Mouse (Mus musculus): ENCODE measurements at regions not wholly inside any gene's neighbourhood (a gene's known extent, or its start where the extent isn't known, plus 50 kb on each side); places are given as distances from the start of the nearest gene placed in this dataset.
A peak's percentile ranks its signal among the peaks of the same experiment; 100 is the strongest.

GRCm38 (mm10) chr2:147899236-147899635 is 147.5 kb downstream of the Foxa2 start:
- Histone ChIP-seq H3K4me2 (ENCODE audit: low read depth, low read length) (no peak overlapping the region), H3K27ac (replicated peaks; ENCODE audit: low read depth, low read length) (no peak overlapping the region), H3K9me3 (ENCODE audit: control insufficient read depth, low read length) (no peaks in the 10 kb centered on the region), H3K4me1 (ENCODE audit: control insufficient read depth, insufficient read depth, low read length) (no peaks in the 10 kb centered on the region), H3K36me3 (ENCODE audit: control insufficient read depth, insufficient read depth, low read length) (no peaks in the 10 kb centered on the region), H3K4me3 (ENCODE audit: low read depth, low read length) (no peak overlapping the region), H3K9ac (ENCODE audit: low read depth, low read length) (no peak overlapping the region), H3K27me3 (replicated peaks; ENCODE audit: control insufficient read depth, insufficient read depth, low read length) (no peaks in the 10 kb centered on the region)
- 68% methylated on average over 1 of the region's 1 CpGs for WGBS
- DNase-seq (ENCODE audit: low spot score) (no peak), ATAC-seq (ENCODE audit: low read depth) (no peak)

- Histone ChIP-seq H3K27ac (replicated peaks; ENCODE audit: low read depth, low read length) (no peak overlapping the region), H3K27me3 (replicated peaks; ENCODE audit: control insufficient read depth, insufficient read depth, low read length) (no peaks in the 10 kb centered on the region), H3K4me3 (ENCODE audit: low read depth, low read length) (no peak overlapping the region), H3K36me3 (ENCODE audit: control insufficient read depth, insufficient read depth, low read length) (no peaks in the 10 kb centered on the region), H3K9ac (ENCODE audit: low read depth, low read length) (no peak overlapping the region), H3K9me3 (ENCODE audit: control insufficient read depth, low read length) (no peaks in the 10 kb centered on the region), H3K4me1 (ENCODE audit: control insufficient read depth, insufficient read depth, low read length) (no peaks in the 10 kb centered on the region), H3K4me2 (ENCODE audit: low read depth, low read length) (no peak overlapping the region)
- ATAC-seq (ENCODE audit: low read depth): no peak
- peak; percentile 53 for DNase-seq (ENCODE audit: low spot score)
- 0% methylated on average over 1 of the region's 1 CpGs for WGBS
These were observed 151.1 kb downstream of the Foxa2 start for GRCm38 (mm10) chr2:147895691-147896090.

GRCm38 (mm10) chr2:147894213-147894612 is 152.6 kb downstream of the Foxa2 start:
- no peaks in the 10 kb centered on the region for H3K27me3 ChIP-seq (replicated peaks; ENCODE audit: control insufficient read depth, insufficient read depth, low read length)
- no peaks in the 10 kb centered on the region for H3K36me3 ChIP-seq (ENCODE audit: control insufficient read depth, insufficient read depth, low read length)
- 50% methylated on average over 1 of the region's 1 CpGs for WGBS
- no peak for ATAC-seq (ENCODE audit: low read depth)
- no peaks in the 10 kb centered on the region for H3K4me1 ChIP-seq (ENCODE audit: control insufficient read depth, insufficient read depth, low read length)
- DNase-seq (ENCODE audit: low spot score): no peak
- no peaks in the 10 kb centered on the region for H3K9me3 ChIP-seq (ENCODE audit: control insufficient read depth, low read length)
- no peak overlapping the region for H3K27ac ChIP-seq (replicated peaks; ENCODE audit: low read depth, low read length)
- no peak overlapping the region for H3K4me2 ChIP-seq (ENCODE audit: low read depth, low read length)
- H3K4me3 ChIP-seq (ENCODE audit: low read depth, low read length): no peak overlapping the region
- H3K9ac ChIP-seq (ENCODE audit: low read depth, low read length): no peak overlapping the region

DNA sequence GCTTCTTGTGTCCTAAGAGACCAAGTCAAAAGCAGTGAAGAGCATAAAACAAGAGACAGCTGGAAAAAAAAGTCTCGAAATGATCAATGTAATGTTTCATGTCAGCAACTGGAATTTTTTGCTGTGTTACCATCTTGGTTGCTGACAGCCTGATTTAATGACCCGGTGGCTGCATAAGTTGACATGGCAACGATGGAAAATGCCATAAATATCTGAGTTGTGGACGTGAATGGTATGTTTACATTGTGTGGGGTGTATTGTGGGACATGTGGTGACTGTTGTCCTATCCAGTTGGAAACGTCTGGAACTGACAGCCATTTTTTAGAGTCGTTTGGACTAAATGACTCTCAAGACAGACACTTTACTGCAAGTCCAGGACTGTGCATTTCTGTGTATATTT is 160.6 kb downstream of the Foxa2 start:
- H3K36me3 ChIP-seq (ENCODE audit: control insufficient read depth, insufficient read depth, low read length): no peaks in the 10 kb centered on the region
- no peaks in the 10 kb centered on the region for H3K4me1 ChIP-seq (ENCODE audit: control insufficient read depth, insufficient read depth, low read length)
- no peak for ATAC-seq (ENCODE audit: low read depth)
- no peaks in the 10 kb centered on the region for H3K9me3 ChIP-seq (ENCODE audit: control insufficient read depth, low read length)
- H3K4me2 ChIP-seq (ENCODE audit: low read depth, low read length): no peak overlapping the region
- no peaks in the 10 kb centered on the region for H3K27me3 ChIP-seq (replicated peaks; ENCODE audit: control insufficient read depth, insufficient read depth, low read length)
- H3K9ac ChIP-seq (ENCODE audit: low read depth, low read length): no peak overlapping the region
- H3K27ac ChIP-seq (replicated peaks; ENCODE audit: low read depth, low read length): no peak overlapping the region
- no peak overlapping the region for H3K4me3 ChIP-seq (ENCODE audit: low read depth, low read length)
- WGBS: 39% methylated on average over 6 of the region's 6 CpGs
- no peak for DNase-seq (ENCODE audit: low spot score)

- no peak overlapping the region for H3K4me3 ChIP-seq (ENCODE audit: low read depth, low read length)
- peak overlapping the region; percentile 55 for H3K4me2 ChIP-seq (ENCODE audit: low read depth, low read length)
- H3K4me1 ChIP-seq (ENCODE audit: control insufficient read depth, insufficient read depth, low read length): peaks cover 12% of the 10 kb centered on the region
- WGBS: 24% methylated on average over 13 of the region's 13 CpGs
- H3K9me3 ChIP-seq (ENCODE audit: control insufficient read depth, low read length): no peaks in the 10 kb centered on the region
- DNase-seq (ENCODE audit: low spot score) (no peak), ATAC-seq (ENCODE audit: low read depth) (no peak)
- H3K27me3 ChIP-seq (replicated peaks; ENCODE audit: control insufficient read depth, insufficient read depth, low read length): peaks cover 27% of the 10 kb centered on the region
- H3K36me3 ChIP-seq (ENCODE audit: control insufficient read depth, insufficient read depth, low read length): no peaks in the 10 kb centered on the region
- H3K27ac ChIP-seq (replicated peaks; ENCODE audit: low read depth, low read length): no peak overlapping the region
- H3K9ac ChIP-seq (ENCODE audit: low read depth, low read length): no peak overlapping the region
These were observed 168.9 kb downstream of the Foxa2 start for GRCm38 (mm10) chr2:147877907-147878306.

GRCm38 (mm10) chr2:147877543-147877904 is 169.2 kb downstream of the Foxa2 start:
- ATAC-seq (ENCODE audit: low read depth) (no peak), DNase-seq (ENCODE audit: low spot score) (peak; percentile 22)
- WGBS: 7% methylated on average over 4 of the region's 4 CpGs
- Histone ChIP-seq H3K9ac (ENCODE audit: low read depth, low read length) (0 out of 2 replicates have a peak overlapping the region, but pooled peaks have one; percentile 8), H3K4me2 (ENCODE audit: low read depth, low read length) (peak overlapping the region; percentile 55), H3K4me1 (ENCODE audit: control insufficient read depth, insufficient read depth, low read length) (peaks cover 12% of the 10 kb centered on the region), H3K36me3 (ENCODE audit: control insufficient read depth, insufficient read depth, low read length) (no peaks in the 10 kb centered on the region), H3K27me3 (replicated peaks; ENCODE audit: control insufficient read depth, insufficient read depth, low read length) (peaks cover 27% of the 10 kb centered on the region), H3K9me3 (ENCODE audit: control insufficient read depth, low read length) (no peaks in the 10 kb centered on the region), H3K4me3 (ENCODE audit: low read depth, low read length) (peak overlapping the region; percentile 32), H3K27ac (replicated peaks; ENCODE audit: low read depth, low read length) (no peak overlapping the region)

- Histone ChIP-seq H3K27ac (replicated peaks; ENCODE audit: low read depth, low read length) (no peak overlapping the region), H3K4me3 (ENCODE audit: low read depth, low read length) (peak overlapping the region; percentile 32), H3K9ac (ENCODE audit: low read depth, low read length) (peak overlapping the region; percentile 39), H3K27me3 (replicated peaks; ENCODE audit: control insufficient read depth, insufficient read depth, low read length) (peaks cover 27% of the 10 kb centered on the region), H3K4me2 (ENCODE audit: low read depth, low read length) (peak overlapping the region; percentile 55), H3K9me3 (ENCODE audit: control insufficient read depth, low read length) (no peaks in the 10 kb centered on the region), H3K36me3 (ENCODE audit: control insufficient read depth, insufficient read depth, low read length) (no peaks in the 10 kb centered on the region), H3K4me1 (ENCODE audit: control insufficient read depth, insufficient read depth, low read length) (peaks cover 12% of the 10 kb centered on the region)
- WGBS: 8% methylated on average over 19 of the region's 19 CpGs
- DNase-seq (ENCODE audit: low spot score) (no peak), ATAC-seq (ENCODE audit: low read depth) (no peak)
These were observed 169.8 kb downstream of the Foxa2 start for GRCm38 (mm10) chr2:147876708-147877542.

GRCm38 (mm10) chr2:147872972-147873371 is 173.8 kb downstream of the Foxa2 start:
- no peak overlapping the region for H3K9ac ChIP-seq (ENCODE audit: low read depth, low read length)
- no peaks in the 10 kb centered on the region for H3K9me3 ChIP-seq (ENCODE audit: control insufficient read depth, low read length)
- H3K4me1 ChIP-seq (ENCODE audit: control insufficient read depth, insufficient read depth, low read length): peaks cover 12% of the 10 kb centered on the region
- DNase-seq (ENCODE audit: low spot score) (no peak), ATAC-seq (ENCODE audit: low read depth) (no peak)
- no peaks in the 10 kb centered on the region for H3K36me3 ChIP-seq (ENCODE audit: control insufficient read depth, insufficient read depth, low read length)
- H3K27me3 ChIP-seq (replicated peaks; ENCODE audit: control insufficient read depth, insufficient read depth, low read length): peaks cover 23% of the 10 kb centered on the region
- no peak overlapping the region for H3K27ac ChIP-seq (replicated peaks; ENCODE audit: low read depth, low read length)
- H3K4me2 ChIP-seq (ENCODE audit: low read depth, low read length): no peak overlapping the region
- 83% methylated on average over 3 of the region's 3 CpGs for WGBS
- no peak overlapping the region for H3K4me3 ChIP-seq (ENCODE audit: low read depth, low read length)

GRCm38 (mm10) chr2:147851186-147851802 is 195.5 kb downstream of the Foxa2 start:
- no peak for DNase-seq (ENCODE audit: low spot score)
- ATAC-seq (ENCODE audit: low read depth): no peak
- H3K4me1 ChIP-seq (ENCODE audit: control insufficient read depth, insufficient read depth, low read length): no peaks in the 10 kb centered on the region
- no peaks in the 10 kb centered on the region for H3K9me3 ChIP-seq (ENCODE audit: control insufficient read depth, low read length)
- no peak overlapping the region for H3K27ac ChIP-seq (replicated peaks; ENCODE audit: low read depth, low read length)
- no peak overlapping the region for H3K4me2 ChIP-seq (ENCODE audit: low read depth, low read length)
- no peaks in the 10 kb centered on the region for H3K27me3 ChIP-seq (replicated peaks; ENCODE audit: control insufficient read depth, insufficient read depth, low read length)
- H3K9ac ChIP-seq (ENCODE audit: low read depth, low read length): no peak overlapping the region
- no peaks in the 10 kb centered on the region for H3K36me3 ChIP-seq (ENCODE audit: control insufficient read depth, insufficient read depth, low read length)
- 69% methylated on average over 6 of the region's 6 CpGs for WGBS
- no peak overlapping the region for H3K4me3 ChIP-seq (ENCODE audit: low read depth, low read length)
